In the genomic region with DNA sequence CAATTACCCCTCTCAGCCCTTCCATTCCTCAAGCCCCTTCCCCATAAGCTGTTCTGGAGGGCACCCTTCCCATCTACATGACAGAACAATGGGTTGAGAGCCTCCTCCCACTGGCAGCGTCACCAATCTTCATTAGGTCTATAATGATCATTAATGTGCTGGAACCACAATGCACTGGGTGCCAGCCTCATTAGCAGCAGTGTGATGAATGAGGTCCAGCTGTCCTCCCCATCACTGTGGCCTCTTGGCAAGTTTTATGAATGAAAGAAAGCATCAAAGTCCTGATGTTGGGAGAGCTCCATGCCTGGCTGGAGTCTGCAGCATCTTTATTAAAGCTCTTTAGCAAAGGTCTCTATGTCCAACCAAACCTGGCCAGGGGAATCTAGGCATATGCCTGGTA, we compare ENCODE assay signal across 14 mouse cellular contexts.
DNase-seq lines count a peak whose midpoint lies in the region; ATAC-seq lines count a peak whose summit lies in the region.
"Had no signal": no experiment of that assay in that cellular context is flagged by ENCODE, and none has a peak within 500 bp of the region (broad histone marks: within the 10 kb centered on the region; RNA-seq: fewer than 3 reads in every experiment).

No protein-coding gene starts in this region.

- no peaks in the 10 kb centered on the region for H3K27me3 ChIP-seq in forebrain, embryonic 13.5 days
- no peaks in the 10 kb centered on the region for H3K27me3 ChIP-seq in forebrain, embryonic 10.5 days (ENCODE audit: poor library complexity, severe bottlenecking)
- H3K27me3 ChIP-seq in hindbrain, embryonic 15.5 days, result no peaks in the 10 kb centered on the region
- H3K27me3 ChIP-seq: heart, embryonic 13.5 days; liver, embryonic 15.5 days; Patski had no signal

- H3K4me2 ChIP-seq in forebrain, embryonic 13.5 days, result no peak overlapping the region
- no peak overlapping the region for H3K4me2 ChIP-seq in hindbrain, embryonic 15.5 days
- H3K4me2 ChIP-seq: heart, embryonic 13.5 days; liver, embryonic 15.5 days had no signal

- ATAC-seq in forebrain, embryonic 13.5 days, result peak; percentile 89
- ATAC-seq in hindbrain, embryonic 15.5 days (ENCODE audit: low FRiP score, low read depth), result peak; percentile 89
- ATAC-seq: CD4-positive, CD25-positive, alpha-beta regulatory T cell, adult 4 months; Patski had no signal

- intact Hi-C loops in heart, postnatal 10 days (cut with DNase I), result no loop called here

- no peaks in the 10 kb centered on the region for H3K9me3 ChIP-seq in forebrain, embryonic 13.5 days (replicated peaks)
- no peaks in the 10 kb centered on the region for H3K9me3 ChIP-seq in forebrain, embryonic 10.5 days
- H3K9me3 ChIP-seq in hindbrain, embryonic 15.5 days, result no peaks in the 10 kb centered on the region
- H3K9me3 ChIP-seq: heart, embryonic 13.5 days; liver, embryonic 15.5 days had no signal

- no peak overlapping the region for H3K27ac ChIP-seq in forebrain, embryonic 13.5 days
- no peak overlapping the region for H3K27ac ChIP-seq in forebrain, embryonic 10.5 days
- H3K27ac ChIP-seq in hindbrain, embryonic 15.5 days (replicated peaks), result no peak overlapping the region; the same call in 1 of the 2 replicates
- H3K27ac ChIP-seq: gastrocnemius, adult 2 months; heart, embryonic 13.5 days; liver, embryonic 15.5 days had no signal

- no peak overlapping the region for H3K9ac ChIP-seq in forebrain, embryonic 13.5 days
- no peak overlapping the region for H3K9ac ChIP-seq in hindbrain, embryonic 15.5 days
- H3K9ac ChIP-seq: heart, embryonic 13.5 days; liver, embryonic 15.5 days had no signal

- no peak overlapping the region for H3K4me3 ChIP-seq in forebrain, embryonic 13.5 days
- no peak overlapping the region for H3K4me3 ChIP-seq in forebrain, embryonic 10.5 days
- H3K4me3 ChIP-seq in hindbrain, embryonic 15.5 days, result no peak overlapping the region
- H3K4me3 ChIP-seq: gastrocnemius, adult 2 months; heart, embryonic 13.5 days; liver, embryonic 15.5 days had no signal

- WGBS in forebrain, embryonic 13.5 days, result 23% methylated on average over 1 of the region's 1 CpGs
- 60% methylated on average over 1 of the region's 1 CpGs for WGBS in forebrain, embryonic 10.5 days
- 33% methylated on average over 1 of the region's 1 CpGs for WGBS in hindbrain, embryonic 15.5 days

- H3K36me3 ChIP-seq in forebrain, embryonic 13.5 days (ENCODE audit: poor library complexity, severe bottlenecking), result no peaks in the 10 kb centered on the region
- no peaks in the 10 kb centered on the region for H3K36me3 ChIP-seq in forebrain, embryonic 10.5 days (replicated peaks)
- no peaks in the 10 kb centered on the region for H3K36me3 ChIP-seq in hindbrain, embryonic 15.5 days
- H3K36me3 ChIP-seq: heart, embryonic 13.5 days; liver, embryonic 15.5 days had no signal

- peaks cover 12% of the 10 kb centered on the region; the same call in 1 of the 2 replicates for H3K4me1 ChIP-seq in forebrain, embryonic 13.5 days
- peaks cover 4% of the 10 kb centered on the region; the same call in 1 of the 2 replicates for H3K4me1 ChIP-seq in forebrain, embryonic 10.5 days
- H3K4me1 ChIP-seq in hindbrain, embryonic 15.5 days (replicated peaks), result no peaks in the 10 kb centered on the region; the same call in 1 of the 2 replicates
- H3K4me1 ChIP-seq: liver, embryonic 15.5 days had no signal

- DNase-seq in forebrain, embryonic 10.5 days (ENCODE audit: extremely low spot score, low spot score), result no peak
- peak; percentile 7 for DNase-seq in right cerebral cortex, adult 18-20 months
- DNase-seq in right cerebral cortex, postnatal 25 days, result no peak
- DNase-seq in retina, postnatal 7 days (ENCODE audit: low read depth, low spot score), result peak; percentile 9
- DNase-seq in heart, postnatal 10 days, result no peak
- DNase-seq in natural killer cell, adult 2 months (ENCODE audit: low spot score in 2 of 2), result no peak
- DNase-seq: gastrocnemius, adult 2 months; kidney, postnatal 10 days had no signal

Comparison
In these comparisons a context has a peak if more than half of its experiments do, and no peak if none do; other contexts are left out.
1. DNase-seq: peak in right cerebral cortex, adult 18-20 months (single experiment) and retina, postnatal 7 days (single experiment); none in forebrain, embryonic 10.5 days (single experiment), right cerebral cortex, postnatal 25 days (single experiment), heart, postnatal 10 days (0 of 2) and natural killer cell, adult 2 months (0 of 2).